Mouse (Mus musculus): ENCODE results near the gene Trim63.

DNA sequence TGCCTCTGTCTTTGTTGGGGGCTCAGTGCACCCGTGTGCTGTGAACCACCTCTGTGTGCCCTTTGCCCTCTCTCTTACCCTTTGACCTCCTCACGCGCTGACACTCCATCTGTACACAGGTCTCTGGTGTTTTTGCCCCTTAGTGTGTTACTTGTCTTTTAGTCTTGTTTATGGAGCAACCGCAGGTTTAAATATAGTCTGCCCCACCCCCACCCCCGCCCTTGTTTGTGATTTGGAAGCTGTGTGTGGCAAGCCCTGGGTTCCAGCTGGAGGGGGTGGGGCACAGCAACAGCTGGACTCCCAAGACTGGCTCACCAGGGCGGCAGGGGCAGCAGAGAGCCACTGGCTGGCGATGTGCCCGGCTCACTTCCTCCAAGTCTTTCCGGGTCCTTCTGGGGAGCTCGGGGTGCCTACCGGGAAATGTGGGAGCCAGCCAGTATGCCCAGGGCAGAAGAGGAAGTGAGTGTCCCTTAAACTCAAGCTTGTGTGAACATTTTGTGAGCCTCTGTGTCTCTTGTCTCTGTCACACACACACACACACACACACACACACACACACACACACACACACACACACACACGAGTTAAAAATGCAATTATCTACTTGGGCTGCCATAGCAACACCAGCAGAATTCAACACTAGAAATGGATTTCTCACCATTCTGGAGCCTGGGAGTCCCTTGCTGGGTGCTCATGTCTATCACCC lies 7.4 kb upstream of the Trim63 start:
- TF ChIP-seq MYOD1 (IDR thresholded peaks at IDR 0.05; ENCODE audit: control insufficient read depth, insufficient read length, low read depth) (no peak), MAX (IDR thresholded peaks at IDR 0.05) (no peak)
